Mouse (Mus musculus): ENCODE data around the gene Gm960. TPM values are rescaled to one million over a fixed set of nuclear protein-coding genes. Genes with fewer than 3 reads are reported as not detected.

The Gm960 gene
- polyA plus RNA-seq, 1 experiment: 4.9 TPM

GRCm38 (mm10) chr19:4608511-4608910, 90.0 kb downstream of the Gm960 start:
- no peaks in the 10 kb centered on the region for H3K36me3 ChIP-seq (ENCODE audit: control insufficient read depth, insufficient read depth, low read length)
- no peak overlapping the region for H3K27ac ChIP-seq (ENCODE audit: control insufficient read depth, insufficient read depth, low read depth, low read length)
- H3K4me3 ChIP-seq (ENCODE audit: control insufficient read depth, low read depth, low read length): peak overlapping the region; percentile 75
- no peaks in the 10 kb centered on the region for H3K27me3 ChIP-seq (ENCODE audit: control insufficient read depth, insufficient read depth, low read length)
- H3K4me1 ChIP-seq (ENCODE audit: control insufficient read depth, insufficient read depth, low read length): no peaks in the 10 kb centered on the region
- TF ChIP-seq CTCF (IDR thresholded peaks at IDR 0.05; ENCODE audit: control insufficient read depth, insufficient read depth, insufficient replicate concordance, low read depth, low read length): no peak
- no peak for TF ChIP-seq POLR2A (IDR thresholded peaks at IDR 0.05; ENCODE audit: control insufficient read depth, low read depth, low read length)

- H3K27ac ChIP-seq (ENCODE audit: control insufficient read depth, insufficient read depth, low read depth, low read length): no peak overlapping the region
- TF ChIP-seq POLR2A (IDR thresholded peaks at IDR 0.05; ENCODE audit: control insufficient read depth, low read depth, low read length) (no peak), CTCF (IDR thresholded peaks at IDR 0.05; ENCODE audit: control insufficient read depth, insufficient read depth, insufficient replicate concordance, low read depth, low read length) (no peak)
- H3K4me3 ChIP-seq (ENCODE audit: control insufficient read depth, low read depth, low read length): peak overlapping the region; percentile 75
- no peaks in the 10 kb centered on the region for H3K4me1 ChIP-seq (ENCODE audit: control insufficient read depth, insufficient read depth, low read length)
- no peaks in the 10 kb centered on the region for H3K27me3 ChIP-seq (ENCODE audit: control insufficient read depth, insufficient read depth, low read length)
- no peaks in the 10 kb centered on the region for H3K36me3 ChIP-seq (ENCODE audit: control insufficient read depth, insufficient read depth, low read length)
Observed at GRCm38 (mm10) chr19:4607406-4607805, 91.1 kb downstream of the Gm960 start.

GRCm38 (mm10) chr19:4605654-4606053, 92.8 kb downstream of the Gm960 start:
- TF ChIP-seq POLR2A (IDR thresholded peaks at IDR 0.05; ENCODE audit: control insufficient read depth, low read depth, low read length) (no peak), CTCF (IDR thresholded peaks at IDR 0.05; ENCODE audit: control insufficient read depth, insufficient read depth, insufficient replicate concordance, low read depth, low read length) (no peak)
- peak overlapping the region; percentile 3 for H3K4me3 ChIP-seq (ENCODE audit: control insufficient read depth, low read depth, low read length)

GRCm38 (mm10) chr19:4603801-4604723, 94.4 kb downstream of the Gm960 start:
- Histone ChIP-seq H3K27me3 (ENCODE audit: control insufficient read depth, insufficient read depth, low read length) (no peaks in the 10 kb centered on the region), H3K4me1 (ENCODE audit: control insufficient read depth, insufficient read depth, low read length) (no peaks in the 10 kb centered on the region), H3K27ac (ENCODE audit: control insufficient read depth, insufficient read depth, low read depth, low read length) (no peak overlapping the region), H3K4me3 (ENCODE audit: control insufficient read depth, low read depth, low read length) (no peak overlapping the region), H3K36me3 (ENCODE audit: control insufficient read depth, insufficient read depth, low read length) (no peaks in the 10 kb centered on the region)
- TF ChIP-seq CTCF (IDR thresholded peaks at IDR 0.05; ENCODE audit: control insufficient read depth, insufficient read depth, insufficient replicate concordance, low read depth, low read length) (peak; percentile 10; the same call in 1 of the 2 replicates), POLR2A (IDR thresholded peaks at IDR 0.05; ENCODE audit: control insufficient read depth, low read depth, low read length) (no peak)

More at GRCm38 (mm10) chr19:4605654-4606053, 92.8 kb downstream of the Gm960 start:
- no peaks in the 10 kb centered on the region for H3K4me1 ChIP-seq (ENCODE audit: control insufficient read depth, insufficient read depth, low read length)
- no peaks in the 10 kb centered on the region for H3K27me3 ChIP-seq (ENCODE audit: control insufficient read depth, insufficient read depth, low read length)
- no peak overlapping the region for H3K27ac ChIP-seq (ENCODE audit: control insufficient read depth, insufficient read depth, low read depth, low read length)
- no peaks in the 10 kb centered on the region for H3K36me3 ChIP-seq (ENCODE audit: control insufficient read depth, insufficient read depth, low read length)

- no peaks in the 10 kb centered on the region for H3K36me3 ChIP-seq (ENCODE audit: control insufficient read depth, insufficient read depth, low read length)
- TF ChIP-seq POLR2A (IDR thresholded peaks at IDR 0.05; ENCODE audit: control insufficient read depth, low read depth, low read length) (no peak), CTCF (IDR thresholded peaks at IDR 0.05; ENCODE audit: control insufficient read depth, insufficient read depth, insufficient replicate concordance, low read depth, low read length) (no peak)
- no peaks in the 10 kb centered on the region for H3K4me1 ChIP-seq (ENCODE audit: control insufficient read depth, insufficient read depth, low read length)
- no peaks in the 10 kb centered on the region for H3K27me3 ChIP-seq (ENCODE audit: control insufficient read depth, insufficient read depth, low read length)
- H3K4me3 ChIP-seq (ENCODE audit: control insufficient read depth, low read depth, low read length): no peak overlapping the region
- H3K27ac ChIP-seq (ENCODE audit: control insufficient read depth, insufficient read depth, low read depth, low read length): no peak overlapping the region
Observed at GRCm38 (mm10) chr19:4602459-4602858, 96.0 kb downstream of the Gm960 start.

GRCm38 (mm10) chr19:4596071-4596470, 102.4 kb downstream of the Gm960 start:
- TF ChIP-seq CTCF (IDR thresholded peaks at IDR 0.05; ENCODE audit: control insufficient read depth, insufficient read depth, insufficient replicate concordance, low read depth, low read length) (no peak), POLR2A (IDR thresholded peaks at IDR 0.05; ENCODE audit: control insufficient read depth, low read depth, low read length) (no peak)
- Histone ChIP-seq H3K4me1 (ENCODE audit: control insufficient read depth, insufficient read depth, low read length) (peaks cover 2% of the 10 kb centered on the region; the same call in 1 of the 2 replicates), H3K27me3 (ENCODE audit: control insufficient read depth, insufficient read depth, low read length) (no peaks in the 10 kb centered on the region), H3K36me3 (ENCODE audit: control insufficient read depth, insufficient read depth, low read length) (no peaks in the 10 kb centered on the region), H3K27ac (ENCODE audit: control insufficient read depth, insufficient read depth, low read depth, low read length) (no peak overlapping the region), H3K4me3 (ENCODE audit: control insufficient read depth, low read depth, low read length) (no peak overlapping the region)

GRCm38 (mm10) chr19:4593792-4594522, 104.5 kb downstream of the Gm960 start:
- peaks cover 2% of the 10 kb centered on the region; the same call in 1 of the 2 replicates for H3K4me1 ChIP-seq (ENCODE audit: control insufficient read depth, insufficient read depth, low read length)
- no peaks in the 10 kb centered on the region for H3K36me3 ChIP-seq (ENCODE audit: control insufficient read depth, insufficient read depth, low read length)
- no peak overlapping the region for H3K27ac ChIP-seq (ENCODE audit: control insufficient read depth, insufficient read depth, low read depth, low read length)
- H3K4me3 ChIP-seq (ENCODE audit: control insufficient read depth, low read depth, low read length): no peak overlapping the region
- TF ChIP-seq POLR2A (IDR thresholded peaks at IDR 0.05; ENCODE audit: control insufficient read depth, low read depth, low read length): no peak
- TF ChIP-seq CTCF (IDR thresholded peaks at IDR 0.05; ENCODE audit: control insufficient read depth, insufficient read depth, insufficient replicate concordance, low read depth, low read length): no peak
- no peaks in the 10 kb centered on the region for H3K27me3 ChIP-seq (ENCODE audit: control insufficient read depth, insufficient read depth, low read length)
